Mouse (Mus musculus) midbrain, embryonic 15.5 days (tissue): Measurements from ENCODE around the gene Klhl20. TPM values are rescaled to one million over a fixed set of nuclear protein-coding genes. Genes with fewer than 3 reads are reported as not detected.

Source experiments
- polyA plus RNA-seq: library from polyadenylated mRNA; unstranded; fragments of >200 nt; fragmentation: Nextera tagmentation; extraction: Ambion mirVana; gene quantifications from 2 replicates; pipeline ENCODE4 v1.2.1, GENCODE M21; 2015

Gene Klhl20
- polyA plus RNA-seq, 1 experiment from 2014 or later = 18.1 TPM

Other genes with a start within 250 kb of the Klhl20 start
- gene Rc3h1, start 225.1 kb downstream of the Klhl20 start, polyA plus RNA-seq = 7.6 and 8.0 TPM in 2 replicates
- gene Serpinc1, start 152.9 kb downstream of the Klhl20 start, polyA plus RNA-seq = 3.9 and 4.4 TPM in 2 replicates
- 14.1 and 15.3 TPM in 2 replicates for gene Zbtb37, start 96.7 kb downstream of the Klhl20 start, polyA plus RNA-seq
- 24.4 and 24.8 TPM in 2 replicates for gene Dars2, start 60.9 kb downstream of the Klhl20 start, polyA plus RNA-seq
- 10.0 and 12.2 TPM in 2 replicates for gene Cenpl, start 60.8 kb downstream of the Klhl20 start, polyA plus RNA-seq
- 25.7 and 27.1 TPM in 2 replicates for gene Ankrd45, start 11.2 kb upstream of the Klhl20 start, polyA plus RNA-seq
- 1.0 and 1.3 TPM in 2 replicates for gene Tex50, start 27.8 kb upstream of the Klhl20 start, polyA plus RNA-seq
- 126 and 140 TPM in 2 replicates for gene Prdx6, start 119.7 kb upstream of the Klhl20 start, polyA plus RNA-seq